Mouse (Mus musculus) lung, postnatal 0 days (tissue): Measurements from ENCODE around the gene Smo. TPM values are rescaled to one million over a fixed set of nuclear protein-coding genes. Genes with fewer than 3 reads are reported as not detected.
"Not testable (repeated sequence)": the region's sequence is repeated elsewhere in the genome, so short reads cannot be mapped to it uniquely, and the experiment has no call there.

ENCODE experiments used
- ATAC-seq: fragments of 200-750 bp; cut with Nextera tagmentation; 2 replicates; pipeline ENCODE4 v1.8.0; 2017; ENCODE audit warnings: moderate library complexity
- DNase-seq: peaks from one replicate; pipeline ENCODE4 v3.0.0-alpha.2; 2016; ENCODE audit warnings: low spot score
- H3K27ac ChIP-seq: fragments of 300-500 bp; sonication (generic); 2 replicates; pipeline ENCODE4 v1.5.1; 2014; ENCODE audit warnings: antibody characterized with exemption, mild to moderate bottlenecking, low read length, mixed read lengths
- H3K27me3 ChIP-seq: fragments of 300-500 bp; sonication (generic); replicated peaks from 2 replicates; pipeline ENCODE4 v1.6.1; 2014; ENCODE audit warnings: low read length, mixed read lengths; ENCODE audit not compliant: insufficient read depth
- H3K36me3 ChIP-seq: fragments of 300-500 bp; sonication (generic); 2 replicates; pipeline ENCODE4 v1.6.1; 2014; ENCODE audit warnings: low read length, mixed read lengths; ENCODE audit not compliant: insufficient read depth
- H3K4me1 ChIP-seq: fragments of 300-500 bp; sonication (generic); 2 replicates; pipeline ENCODE4 v1.6.1; 2014; ENCODE audit warnings: antibody characterized with exemption, low read depth, low read length, mixed read lengths; ENCODE audit not compliant: insufficient read depth
- H3K4me2 ChIP-seq: fragments of 300-500 bp; sonication (generic); replicated peaks from 2 replicates; pipeline ENCODE4 v1.6.1; 2014; ENCODE audit warnings: low read depth, mild to moderate bottlenecking, low read length, moderate library complexity, mixed read lengths
- H3K4me3 ChIP-seq: fragments of 300-500 bp; sonication (generic); 2 replicates; pipeline ENCODE4 v1.5.1; 2014; ENCODE audit warnings: low read depth, low read length
- H3K9ac ChIP-seq: fragments of 300-500 bp; sonication (generic); replicated peaks from 2 replicates; pipeline ENCODE4 v1.6.1; 2014; ENCODE audit warnings: low read depth, mild to moderate bottlenecking
- H3K9me3 ChIP-seq: fragments of 300-500 bp; sonication (generic); 2 replicates; pipeline ENCODE4 v1.6.1; 2016; ENCODE audit warnings: low read length, mixed read lengths
- CTCF ChIP-seq: IDR thresholded peaks from 2 replicates; pipeline ENCODE4 v1.5.1; 2016; ENCODE audit warnings: antibody characterized with exemption, mild to moderate bottlenecking
- EP300 ChIP-seq: IDR thresholded peaks from 2 replicates; pipeline ENCODE4 v1.6.1; 2016; ENCODE audit warnings: antibody characterized with exemption, mild to moderate bottlenecking, control low read depth
- WGBS: fragments of 180-500 bp; shearing (Covaris S2); extraction: QIAGEN DNeasy Blood & Tissue Kit; methylation state at CpG from one replicate; pipeline ENCODE4 v1.1.7; 2014; 5-methylcytosine and 5-hydroxymethylcytosine counted together
- polyA plus RNA-seq: library from polyadenylated mRNA; unstranded; fragments of >200 nt; fragmentation: Nextera tagmentation; extraction: Ambion mirVana; gene quantifications from 2 replicates; pipeline ENCODE4 v1.2.1, GENCODE M21; 2015

Smo gene
- polyA plus RNA-seq, 1 experiment from 2014 or later: 8.8 TPM

GRCm38 (mm10) chr6:29759012-29759679 is 23.8 kb downstream of the Smo start:
- H3K4me3 ChIP-seq: no peak overlapping the region
- WGBS: 87% methylated on average over 13 of the region's 13 CpGs
- no peak overlapping the region for H3K27ac ChIP-seq
- no peak for DNase-seq
- ATAC-seq: no peak
- no peak overlapping the region for H3K9ac ChIP-seq
- H3K27me3 ChIP-seq: no peaks in the 10 kb centered on the region
- H3K4me1 ChIP-seq: no peaks in the 10 kb centered on the region
- no peaks in the 10 kb centered on the region for H3K9me3 ChIP-seq
- no peaks in the 10 kb centered on the region for H3K36me3 ChIP-seq
- H3K4me2 ChIP-seq: no peak overlapping the region
- TF ChIP-seq CTCF (no peak), EP300 (no peak)

GRCm38 (mm10) chr6:29760397-29760796 is 25.1 kb downstream of the Smo start:
- not testable (repeated sequence) for ATAC-seq, H3K36me3 ChIP-seq, H3K27ac ChIP-seq, H3K4me1 ChIP-seq, H3K4me3 ChIP-seq, H3K27me3 ChIP-seq, H3K4me2 ChIP-seq, H3K9ac ChIP-seq, H3K9me3 ChIP-seq, DNase-seq
- WGBS: 94% methylated on average over 2 of the region's 2 CpGs

GRCm38 (mm10) chr6:29761282-29761681 is 26.0 kb downstream of the Smo start:
- 91% methylated on average over 4 of the region's 4 CpGs for WGBS
- Histone ChIP-seq H3K4me3 (no peak overlapping the region), H3K27me3 (no peaks in the 10 kb centered on the region), H3K27ac (no peak overlapping the region), H3K4me1 (no peaks in the 10 kb centered on the region), H3K4me2 (no peak overlapping the region), H3K36me3 (no peaks in the 10 kb centered on the region), H3K9ac (no peak overlapping the region), H3K9me3 (no peaks in the 10 kb centered on the region)
- no peak for TF ChIP-seq EP300
- ATAC-seq: no peak
- no peak for DNase-seq

GRCm38 (mm10) chr6:29762524-29762923 is 27.2 kb downstream of the Smo start:
- 43% methylated on average over 4 of the region's 4 CpGs for WGBS
- Histone ChIP-seq H3K4me2 (no peak overlapping the region), H3K27ac (no peak overlapping the region), H3K4me1 (no peaks in the 10 kb centered on the region), H3K27me3 (no peaks in the 10 kb centered on the region), H3K36me3 (no peaks in the 10 kb centered on the region), H3K4me3 (no peak overlapping the region), H3K9ac (no peak overlapping the region), H3K9me3 (no peaks in the 10 kb centered on the region)
- ATAC-seq (peak; percentile 39), DNase-seq (peak; percentile 64)
- no peak for TF ChIP-seq EP300
- TF ChIP-seq CTCF: peak; percentile 82

GRCm38 (mm10) chr6:29766874-29767273 is 31.6 kb downstream of the Smo start:
- no peaks in the 10 kb centered on the region for H3K36me3 ChIP-seq
- no peak overlapping the region for H3K27ac ChIP-seq
- TF ChIP-seq EP300 (no peak), CTCF (no peak)
- H3K4me3 ChIP-seq: no peak overlapping the region
- H3K27me3 ChIP-seq: no peaks in the 10 kb centered on the region
- no peak overlapping the region for H3K9ac ChIP-seq
- no peak for DNase-seq
- 86% methylated on average over 2 of the region's 2 CpGs for WGBS
- no peak overlapping the region for H3K4me2 ChIP-seq
- H3K9me3 ChIP-seq: no peaks in the 10 kb centered on the region
- ATAC-seq: no peak
- no peaks in the 10 kb centered on the region for H3K4me1 ChIP-seq

GRCm38 (mm10) chr6:29767813-29768660 is 32.7 kb downstream of the Smo start, which contains the start of gene Ahcyl2:
Gene Ahcyl2, plus strand, starts transcription at chr6:29768011.
- peak within 1 kb of the TSS; percentile 50 for H3K9ac ChIP-seq
- ATAC-seq: peak; percentile 99
- H3K4me1 ChIP-seq: no peaks in the 10 kb centered on the region
- H3K4me2 ChIP-seq: peak within 1 kb of the TSS; percentile 64
- H3K36me3 ChIP-seq: no peaks in the 10 kb centered on the region
- H3K9me3 ChIP-seq: no peaks in the 10 kb centered on the region
- DNase-seq: peak; percentile 99
- no peak for TF ChIP-seq CTCF
- no peak for TF ChIP-seq EP300
- no peaks in the 10 kb centered on the region for H3K27me3 ChIP-seq
- H3K4me3 ChIP-seq: peak within 1 kb of the TSS; percentile 71
- peak within 1 kb of the TSS; percentile 73 for H3K27ac ChIP-seq
- under 1% methylated on average over 33 of the region's 61 CpGs for WGBS
